Mouse (Mus musculus) embryonic fibroblast, embryonic 13.5 days (primary cell): Measurements from ENCODE around the gene Tex28. TPM values are rescaled to one million over a fixed set of nuclear protein-coding genes. Genes with fewer than 3 reads are reported as not detected.

Source experiments
- H3K27ac ChIP-seq: 2 replicates; pipeline ENCODE4 v1.5.1; 2012; ENCODE audit warnings: low read length, control low read depth, inconsistent platforms; ENCODE audit not compliant: insufficient read depth
- H3K4me1 ChIP-seq: 2 replicates; pipeline ENCODE4 v1.6.1; 2011; ENCODE audit warnings: low read length; ENCODE audit not compliant: control insufficient read depth, insufficient read depth
- H3K4me3 ChIP-seq: 2 replicates; pipeline ENCODE4 v1.5.1; 2011; ENCODE audit warnings: mild to moderate bottlenecking, control low read depth, low read length; ENCODE audit not compliant: insufficient read depth
- CTCF ChIP-seq: IDR thresholded peaks from 2 replicates; pipeline ENCODE4 v1.5.1; 2011; ENCODE audit warnings: mild to moderate bottlenecking, control low read depth, low read length, moderate library complexity, borderline replicate concordance; ENCODE audit not compliant: insufficient read depth
- POLR2A ChIP-seq: IDR thresholded peaks from 2 replicates; pipeline ENCODE4 v1.6.1; 2011; ENCODE audit warnings: low read depth, mild to moderate bottlenecking, control low read depth, low read length, moderate library complexity
- polyA plus RNA-seq: library from polyadenylated mRNA; stranded (reverse); fragments of >200 nt; gene quantifications from 2 replicates; pipeline ENCODE4 v1.2.4, GENCODE M21; 2011; ENCODE audit warnings: low read depth; ENCODE audit not compliant: missing spikeins, insufficient read length

Tex28 gene
- polyA plus RNA-seq, 1 experiment: not detected

DNA sequence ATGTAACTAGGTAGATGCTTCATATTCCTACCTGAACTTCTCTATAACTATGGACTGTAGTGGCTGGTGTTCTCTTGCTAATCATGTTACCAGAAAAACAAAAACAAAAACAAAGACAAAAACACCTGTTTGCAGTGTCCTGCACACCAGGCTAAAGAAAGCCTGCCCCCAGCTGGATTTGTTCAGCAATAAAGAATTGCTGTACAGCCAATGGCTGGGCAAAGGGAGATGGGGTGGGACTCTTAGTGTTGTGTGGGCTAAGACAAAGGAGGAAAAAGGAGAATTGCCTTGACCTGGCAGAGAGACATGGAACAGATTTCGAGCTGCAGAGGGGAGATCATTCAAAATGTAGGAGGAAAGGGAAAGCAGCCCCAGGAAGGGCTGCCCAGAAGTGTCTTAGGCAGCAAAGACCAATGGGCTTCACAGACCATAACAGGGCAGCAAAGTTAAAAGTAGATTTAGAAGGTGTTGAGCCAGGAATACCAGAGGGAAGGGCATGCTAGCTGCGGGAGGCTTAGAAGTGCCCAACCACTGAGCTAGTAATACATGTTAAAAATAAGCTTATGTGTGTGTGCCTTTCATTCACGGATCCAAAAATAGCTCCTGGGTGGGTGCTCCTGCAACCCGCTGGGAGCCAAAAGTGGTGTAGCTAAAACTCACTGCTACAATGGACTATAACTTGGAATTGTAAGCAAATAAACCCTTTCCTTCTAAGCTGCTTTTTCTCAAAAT lies 64.0 kb downstream of the Tex28 start:
- no peak overlapping the region for H3K4me3 ChIP-seq
- no peak overlapping the region for H3K27ac ChIP-seq
- no peaks in the 10 kb centered on the region for H3K4me1 ChIP-seq
- no peak for TF ChIP-seq POLR2A
- TF ChIP-seq CTCF: no peak

Other genes starting within 250 kb of the Tex28 start
- 0.40 and 0.72 TPM in 2 replicates for gene Arhgap4, start 246.0 kb downstream of the Tex28 start, polyA plus RNA-seq
- 42.7 and 45.4 TPM in 2 replicates for gene Naa10, start 245.9 kb downstream of the Tex28 start, polyA plus RNA-seq
- gene Renbp, start 237.0 kb downstream of the Tex28 start, polyA plus RNA-seq: 31.4 and 42.9 TPM in 2 replicates
- gene Hcfc1, start 201.5 kb downstream of the Tex28 start, polyA plus RNA-seq: 61.4 and 65.6 TPM in 2 replicates
- 61.2 and 68.2 TPM in 2 replicates for gene Irak1, start 143.9 kb downstream of the Tex28 start, polyA plus RNA-seq
- gene Opn1mw, start 40.4 kb downstream of the Tex28 start, polyA plus RNA-seq: not detected in 2 replicates
- 19.0 and 21.0 TPM in 2 replicates for gene Mecp2, start 32.5 kb downstream of the Tex28 start, polyA plus RNA-seq
- gene Tktl1, start 9.4 kb upstream of the Tex28 start, polyA plus RNA-seq: not detected in 2 replicates
- 1,955 and 2,266 TPM in 2 replicates for gene Flna, start 82.0 kb upstream of the Tex28 start, polyA plus RNA-seq
- gene Emd, start 86.8 kb upstream of the Tex28 start, polyA plus RNA-seq: 195 and 206 TPM in 2 replicates
- gene Rpl10, start 103.0 kb upstream of the Tex28 start, polyA plus RNA-seq: 311 and 352 TPM in 2 replicates
- gene Taz, start 114.1 kb upstream of the Tex28 start, polyA plus RNA-seq: 43.2 and 52.9 TPM in 2 replicates
- 8.0 and 12.1 TPM in 2 replicates for gene Dnase1l1, start 114.5 kb upstream of the Tex28 start, polyA plus RNA-seq
- 290 and 334 TPM in 2 replicates for gene Atp6ap1, start 129.3 kb upstream of the Tex28 start, polyA plus RNA-seq
- gene Gdi1, start 137.2 kb upstream of the Tex28 start, polyA plus RNA-seq: 184 and 194 TPM in 2 replicates
- 53.9 and 54.0 TPM in 2 replicates for gene Fam50a, start 145.2 kb upstream of the Tex28 start, polyA plus RNA-seq
- gene Plxna3, start 161.2 kb upstream of the Tex28 start, polyA plus RNA-seq: 39.7 and 53.1 TPM in 2 replicates
- gene Lage3, start 185.8 kb upstream of the Tex28 start, polyA plus RNA-seq: 56.1 and 62.9 TPM in 2 replicates
- gene Ubl4a, start 205.4 kb upstream of the Tex28 start, polyA plus RNA-seq: 47.0 and 62.6 TPM in 2 replicates
- 20.6 and 22.4 TPM in 2 replicates for gene Slc10a3, start 205.5 kb upstream of the Tex28 start, polyA plus RNA-seq
- gene Fam3a, start 225.4 kb upstream of the Tex28 start, polyA plus RNA-seq: 23.5 and 30.6 TPM in 2 replicates
- gene Ikbkg, start 225.5 kb upstream of the Tex28 start, polyA plus RNA-seq: 36.8 and 57.9 TPM in 2 replicates